Mouse (Mus musculus): ENCODE results near the gene Pirb. TPM values are rescaled to one million over a fixed set of nuclear protein-coding genes. Genes with fewer than 3 reads are reported as not detected.
A peak's percentile ranks its signal among the peaks of the same experiment; 100 is the strongest.

Gene Pirb
- total RNA-seq, 2 experiments from 2014 or later = 1.3 to 2.1 TPM

- DNase-seq (ENCODE audit: low spot score) = peak; percentile 55
- intact Hi-C loops (cut with DNase I) = loop anchor here (5.0 to 10.0 kb wide), 3 partner anchors 47 to 1100 kb away; partner anchors contain the start of genes Cnot3, Rdh13 and Rpl28
Measured at GRCm38 (mm10) chr7:3694076-3694948, 25.9 kb downstream of the Pirb start.

- DNase-seq (ENCODE audit: low spot score) = no peak
- intact Hi-C loops (cut with DNase I) = loop anchor here (2.0 to 10.0 kb wide), 4 partner anchors 15 to 1101 kb away; partner anchors contain the start of genes Cnot3, Rdh13 and Rpl28
Measured at GRCm38 (mm10) chr7:3693809-3694075, 26.4 kb downstream of the Pirb start.

DNA sequence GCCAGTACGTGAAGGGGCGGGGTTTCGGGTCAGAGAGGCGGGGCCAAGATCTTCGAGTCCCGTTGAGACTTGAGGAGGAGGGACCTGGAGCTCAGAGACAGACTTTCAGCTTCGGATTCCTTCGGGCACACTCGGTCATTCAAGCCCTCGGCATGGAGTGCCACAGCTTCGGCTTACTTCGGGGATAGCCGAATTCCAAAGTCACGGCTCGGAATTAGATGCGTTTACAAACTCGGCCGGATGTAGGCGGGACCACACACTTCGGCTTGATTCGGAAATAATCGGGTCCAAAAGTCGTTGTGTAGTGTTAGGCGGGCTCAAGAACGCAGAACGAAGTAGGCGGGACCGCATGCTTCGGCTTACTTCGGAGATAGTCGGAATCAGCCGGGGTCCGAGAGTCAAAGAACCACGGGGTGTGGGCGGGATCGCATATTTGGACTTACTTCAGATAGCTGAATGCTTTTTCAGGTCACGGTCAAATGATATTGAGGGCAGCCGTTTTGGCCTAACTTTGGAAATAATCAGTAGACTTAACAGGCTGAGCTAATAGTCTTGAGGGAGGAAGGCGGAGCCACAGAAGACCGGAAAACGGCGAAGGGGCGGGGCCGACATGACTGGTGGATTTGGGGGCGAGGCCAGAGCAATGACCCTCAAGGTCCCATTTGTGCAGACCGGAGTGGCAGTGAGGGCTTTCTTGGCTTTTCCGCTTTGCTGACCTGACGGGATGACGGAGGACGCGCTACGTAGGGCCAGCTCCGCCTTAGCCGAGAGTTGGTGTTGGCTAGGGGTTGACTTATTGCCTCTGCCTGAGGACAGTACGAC, 27.0 kb downstream of the Pirb start, which contains the start of gene Mboat7:
TSS of gene Mboat7 (minus strand) at position 537 of the 822 bp plus-strand sequence.
- peak; percentile 94 for DNase-seq (ENCODE audit: low spot score)
- intact Hi-C loops (cut with DNase I) = loop anchor here (1.0 to 10.0 kb wide), 5 partner anchors 14 to 1102 kb away; partner anchors contain the start of genes Cnot3, Rdh13 and Rpl28

DNA sequence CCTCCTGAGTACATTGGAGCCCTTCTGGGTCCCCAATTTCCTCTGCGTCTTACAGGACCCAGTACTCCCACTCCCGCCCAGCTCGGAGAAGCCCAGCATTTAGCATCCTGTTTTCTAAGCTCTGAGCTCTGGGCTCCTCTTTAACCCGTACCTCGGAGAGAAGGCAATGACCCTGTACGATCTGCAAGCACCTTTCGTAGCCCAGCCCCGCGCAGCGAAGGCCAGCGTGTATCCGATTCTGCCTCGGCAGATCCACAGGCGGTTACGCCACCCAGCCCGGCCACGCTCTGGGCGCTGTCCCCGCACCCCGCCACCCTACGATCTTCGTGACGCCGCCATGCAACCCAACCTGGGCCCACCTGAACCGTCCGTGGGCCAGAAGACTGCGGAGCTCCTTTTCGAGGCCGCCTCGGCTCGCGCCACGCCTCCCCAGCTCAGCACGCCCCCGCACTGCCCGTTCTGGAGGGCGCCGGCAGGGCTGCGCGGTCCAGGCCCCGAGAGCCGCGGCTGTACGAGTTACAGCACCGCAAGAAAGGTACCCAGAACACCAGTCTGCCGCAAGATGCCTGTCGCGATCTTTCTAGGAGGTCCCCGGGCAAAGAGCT, 27.7 kb downstream of the Pirb start, which contains the start of gene Tsen34:
TSS of gene Tsen34 (plus strand) at position 482 of the 605 bp plus-strand sequence.
- intact Hi-C loops (cut with DNase I) = loop anchor here (1.0 to 10.0 kb wide), 5 partner anchors 14 to 1102 kb away; partner anchors contain the start of genes Cnot3, Rdh13 and Rpl28
- no peak for DNase-seq (ENCODE audit: low spot score)

GRCm38 (mm10) chr7:3691919-3692318, 28.3 kb downstream of the Pirb start:
- intact Hi-C loops (cut with DNase I) = loop anchor here (1.0 to 10.0 kb wide), 5 partner anchors 13 to 1103 kb away; partner anchors contain the start of genes Cnot3, Rdh13 and Rpl28
- no peak for DNase-seq (ENCODE audit: low spot score)

DNA sequence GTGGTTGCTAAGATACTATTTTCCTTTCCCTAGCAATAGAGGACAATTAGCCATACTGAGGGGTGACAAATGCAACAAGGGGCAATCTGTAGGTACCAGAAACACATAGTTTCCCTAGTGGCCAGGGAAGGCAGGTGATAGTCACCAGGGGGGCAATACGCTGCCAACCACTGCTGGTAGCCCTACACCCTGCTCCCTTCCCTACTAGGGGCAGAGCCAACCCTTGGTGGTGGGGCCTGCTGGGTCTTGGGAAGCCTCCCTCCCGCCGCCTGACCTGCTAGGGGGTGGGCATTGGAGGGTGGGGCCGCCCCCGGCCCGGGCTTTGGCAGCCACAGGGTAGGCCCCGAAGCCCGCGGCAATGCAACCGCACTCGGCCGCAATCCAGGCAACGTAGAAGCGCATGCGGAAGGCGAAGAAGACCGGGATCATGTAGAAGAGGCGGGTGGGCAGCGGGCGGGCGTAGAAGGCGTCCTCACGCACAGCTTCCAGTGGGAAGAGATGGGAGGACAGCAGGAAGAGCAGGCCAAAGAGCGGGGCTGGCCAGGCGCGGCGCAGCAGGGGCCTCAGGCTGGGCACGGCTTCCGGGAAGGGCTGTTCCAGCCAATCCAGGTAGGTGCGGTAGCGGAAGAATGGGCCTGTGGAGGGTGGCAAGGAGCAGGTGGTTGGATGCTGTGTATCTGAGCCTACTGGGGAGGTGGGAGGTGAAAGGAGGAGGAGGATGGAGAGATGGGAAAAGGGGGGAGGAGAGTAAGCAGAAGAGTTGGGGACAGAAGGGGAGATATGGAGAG, 34.6 kb downstream of the Pirb start:
- DNase-seq (ENCODE audit: low spot score) = no peak
- intact Hi-C loops (cut with DNase I) = no loop called here

DNA sequence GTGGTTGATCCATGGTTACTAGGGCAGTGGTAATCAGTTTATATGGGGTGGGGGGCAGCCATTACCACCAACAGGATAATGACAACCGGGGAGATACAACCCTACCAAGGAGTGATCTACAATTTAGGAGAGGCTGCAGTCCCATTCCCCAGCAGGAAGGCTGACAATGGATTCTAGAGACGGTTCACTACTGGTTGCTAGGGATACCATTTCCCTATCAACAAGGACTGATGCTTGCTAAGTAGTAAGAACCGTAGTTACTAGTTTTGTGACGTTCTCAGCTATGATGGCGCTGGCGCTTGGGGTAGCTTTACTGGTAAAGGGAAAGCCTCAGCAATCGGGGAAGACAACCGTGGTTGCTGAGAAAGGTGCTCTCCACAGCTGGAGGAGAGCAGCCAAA, 35.5 kb downstream of the Pirb start:
- intact Hi-C loops (cut with DNase I) = no loop called here
- DNase-seq (ENCODE audit: low spot score) = no peak

DNA sequence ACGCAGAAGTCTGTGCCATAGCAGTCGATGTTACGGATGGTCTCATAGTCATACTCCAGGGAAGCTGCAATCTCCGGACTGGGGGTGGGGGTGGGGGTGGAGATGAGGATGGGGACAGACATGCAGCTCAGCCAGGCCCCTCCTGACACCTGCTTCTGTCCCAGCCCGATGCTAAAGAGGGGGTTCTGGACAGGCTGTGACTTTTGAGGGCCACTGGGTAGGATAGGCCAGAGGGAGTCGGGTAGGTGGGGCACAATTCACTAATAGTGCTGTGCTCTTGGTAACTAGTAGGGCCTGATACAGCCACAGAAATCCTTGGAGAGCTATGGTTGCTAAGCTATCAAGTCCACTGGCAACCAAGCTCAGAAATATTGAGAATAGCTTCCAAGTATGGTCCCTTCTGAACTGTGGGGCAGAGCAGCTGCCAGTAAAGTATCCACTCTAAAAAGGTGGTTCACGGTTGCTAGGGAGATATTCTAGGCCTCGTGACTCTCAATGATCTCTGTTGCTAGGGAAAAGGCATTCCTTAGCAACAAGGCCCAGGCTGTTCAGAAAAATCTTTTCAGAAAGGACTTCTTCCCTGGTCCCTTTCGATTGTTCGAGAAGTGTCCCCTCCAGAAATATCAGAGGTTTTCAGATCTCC, 36.2 kb downstream of the Pirb start:
- DNase-seq (ENCODE audit: low spot score) = no peak
- intact Hi-C loops (cut with DNase I) = no loop called here

DNA sequence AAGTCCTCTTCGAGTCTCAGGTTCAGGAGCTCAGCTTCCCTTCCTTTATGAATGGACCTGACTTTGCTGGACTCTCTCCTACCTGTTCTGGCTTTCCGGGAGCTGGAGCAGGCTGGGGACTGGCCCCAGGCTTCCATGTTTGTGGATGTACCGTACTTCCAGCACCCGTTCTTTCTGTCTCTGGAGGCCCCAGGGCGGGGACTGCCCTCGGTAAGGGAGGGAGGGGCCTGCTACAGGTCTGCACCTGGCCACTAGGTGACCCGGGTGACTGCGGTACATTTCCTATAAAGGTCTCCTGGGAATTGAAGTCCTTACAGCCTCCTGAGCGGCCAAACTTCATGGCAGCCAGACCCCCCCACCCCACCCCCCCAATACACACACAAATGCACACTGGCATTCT, 42.8 kb downstream of the Pirb start, which contains the start of gene Tmc4:
TSS of gene Tmc4 (minus strand) at position 212 of the 400 bp plus-strand sequence.
- no peak for DNase-seq (ENCODE audit: low spot score)
- intact Hi-C loops (cut with DNase I) = loop anchor here (2.0 to 10.0 kb wide), 2 partner anchors 29 to 797 kb away; no protein-coding TSS in a partner anchor

- intact Hi-C loops (cut with DNase I) = loop anchor here (2.0 to 10.0 kb wide), 2 partner anchors 30 to 798 kb away; no protein-coding TSS in a partner anchor
- no peak for DNase-seq (ENCODE audit: low spot score)
Measured at GRCm38 (mm10) chr7:3676371-3676770, 43.8 kb downstream of the Pirb start.

- no peak for DNase-seq (ENCODE audit: low spot score)
- intact Hi-C loops (cut with DNase I) = loop anchor here (10.0 kb wide), 1 partner anchor 800 kb away; no protein-coding TSS in a partner anchor
Measured at GRCm38 (mm10) chr7:3675228-3675548, 45.0 kb downstream of the Pirb start.

DNA sequence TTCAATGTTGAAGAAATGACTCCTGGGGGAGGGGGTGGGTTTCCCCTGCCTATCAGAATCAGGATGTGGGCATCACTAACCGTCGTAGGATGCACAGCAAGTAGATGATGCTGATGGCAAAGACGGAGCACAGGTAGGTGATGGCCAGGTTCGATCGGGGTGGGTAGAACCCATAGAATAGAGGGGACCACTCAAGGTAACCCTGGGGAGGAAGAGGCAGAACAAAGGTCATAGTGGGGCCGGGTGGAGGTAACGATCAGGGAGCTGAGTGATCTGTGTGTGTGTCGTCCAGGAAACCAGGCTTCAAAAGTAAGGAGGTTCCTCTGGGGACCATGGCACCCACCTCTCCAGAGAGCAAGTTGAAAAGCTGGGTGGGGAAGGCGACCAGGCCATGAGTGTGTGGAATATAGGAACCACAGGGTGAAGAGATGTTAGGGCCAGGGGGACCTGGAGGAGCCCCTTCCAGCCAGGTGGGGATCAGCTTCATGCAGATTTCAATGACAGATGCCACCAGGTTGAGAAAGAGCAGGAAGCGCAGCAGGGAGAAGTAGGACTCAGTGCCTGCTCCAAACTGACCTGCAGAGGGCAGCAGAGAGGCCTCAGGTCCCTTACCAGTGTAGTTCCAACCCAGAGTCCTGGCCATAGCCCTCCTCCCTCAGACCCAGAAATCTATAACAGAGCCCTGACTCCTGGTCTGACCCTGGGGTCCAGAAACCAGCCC, 45.5 kb downstream of the Pirb start:
- DNase-seq (ENCODE audit: low spot score) = peak; percentile 37
- intact Hi-C loops (cut with DNase I) = loop anchor here (10.0 kb wide), 1 partner anchor 800 kb away; no protein-coding TSS in a partner anchor

GRCm38 (mm10) chr7:3666921-3667391, 53.2 kb downstream of the Pirb start:
- intact Hi-C loops (cut with DNase I) = loop anchor here (1.0 kb wide), 1 partner anchor 25 kb away; the partner anchor contains the start of gene Tsen34
- DNase-seq (ENCODE audit: low spot score) = no peak

DNA sequence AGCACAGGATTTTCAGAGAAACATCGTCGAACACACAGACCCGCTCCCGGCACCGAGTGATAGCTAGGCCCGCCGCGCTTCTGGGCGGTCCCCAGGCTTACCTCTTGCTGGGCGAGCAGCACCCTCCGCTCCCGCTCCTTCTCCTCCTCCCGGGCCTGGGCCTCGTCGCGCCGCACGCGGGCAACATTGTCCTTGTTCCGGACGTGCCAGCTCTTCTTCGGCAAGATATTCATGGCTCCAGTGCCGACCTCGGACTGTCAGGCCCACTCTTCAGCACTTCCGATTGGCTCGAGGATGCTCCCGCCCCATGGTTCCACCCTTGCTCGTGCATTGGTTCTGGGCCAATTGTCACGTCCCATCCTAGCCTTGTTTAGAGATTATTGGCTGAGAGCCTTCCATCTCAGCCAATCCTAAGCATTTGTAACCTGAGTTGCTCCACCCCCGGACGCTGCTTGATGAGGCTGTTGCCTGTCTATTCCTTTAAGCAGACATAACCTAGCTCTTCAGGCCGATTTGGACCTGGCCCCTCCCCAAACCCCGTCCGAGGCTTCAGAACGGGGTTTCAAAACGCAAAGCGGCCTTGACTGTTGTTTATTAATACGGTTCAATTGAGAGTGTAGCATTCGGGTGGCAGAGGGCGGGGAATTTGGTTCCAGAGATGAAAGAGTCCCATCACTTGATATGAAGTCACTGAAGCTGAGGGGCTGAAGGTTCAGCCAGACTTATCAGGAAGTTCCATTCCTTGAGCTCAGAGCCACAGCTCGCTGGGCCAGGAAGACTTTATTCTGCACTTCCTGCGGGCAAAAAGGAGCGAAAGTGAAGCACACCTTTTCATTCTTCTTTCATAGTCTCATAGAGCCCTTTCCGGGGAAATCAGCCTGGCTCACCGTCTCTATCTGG, 54.7 kb downstream of the Pirb start, which contains the start of gene Leng1:
TSS of gene Leng1 (minus strand) at position 626 of the 900 bp plus-strand sequence.
- DNase-seq (ENCODE audit: low spot score) = peak; percentile 96
- intact Hi-C loops (cut with DNase I) = loop anchor here (1.0 kb wide), 1 partner anchor 27 kb away; the partner anchor contains the start of gene Tsen34

- no peak for DNase-seq (ENCODE audit: low spot score)
- intact Hi-C loops (cut with DNase I) = loop anchor here (1.0 kb wide), 1 partner anchor 18 kb away; no protein-coding TSS in a partner anchor
Measured at GRCm38 (mm10) chr7:3664524-3665214, 55.5 kb downstream of the Pirb start.

Measured in heart, postnatal 25 days (tissue).